Mouse (Mus musculus): ENCODE measurements at regions not wholly inside any gene's neighbourhood (a gene's known extent, or its start where the extent isn't known, plus 50 kb on each side); places are given as distances from the start of the nearest gene placed in this dataset.

DNA sequence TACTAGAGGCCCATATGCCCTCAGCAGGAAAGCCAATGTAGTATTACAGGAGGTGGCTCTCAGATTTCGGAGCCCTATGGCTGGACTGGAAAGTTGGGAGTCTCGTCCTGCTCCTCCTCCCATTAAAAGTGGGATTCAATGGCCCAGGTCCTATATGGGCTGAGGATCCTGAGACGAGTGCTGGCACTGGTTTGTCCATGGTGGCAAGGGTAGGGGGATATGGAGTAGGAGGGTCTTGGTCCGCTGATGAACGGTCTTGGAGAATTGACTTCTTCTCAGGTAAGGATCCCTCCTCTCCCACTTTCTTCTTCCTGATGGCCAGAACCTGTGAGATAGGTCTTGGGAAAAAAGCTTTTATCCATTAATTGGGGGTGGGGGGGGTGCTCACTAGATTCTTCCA, 522.2 kb upstream of the Slc5a7 start:
- DNase-seq (ENCODE audit: low read depth, low spot score), result no peak

- no peak for DNase-seq (ENCODE audit: low read depth, low spot score)
Measured at GRCm38 (mm10) chr17:54853631-54854030, 554.8 kb upstream of the Slc5a7 start.

DNA sequence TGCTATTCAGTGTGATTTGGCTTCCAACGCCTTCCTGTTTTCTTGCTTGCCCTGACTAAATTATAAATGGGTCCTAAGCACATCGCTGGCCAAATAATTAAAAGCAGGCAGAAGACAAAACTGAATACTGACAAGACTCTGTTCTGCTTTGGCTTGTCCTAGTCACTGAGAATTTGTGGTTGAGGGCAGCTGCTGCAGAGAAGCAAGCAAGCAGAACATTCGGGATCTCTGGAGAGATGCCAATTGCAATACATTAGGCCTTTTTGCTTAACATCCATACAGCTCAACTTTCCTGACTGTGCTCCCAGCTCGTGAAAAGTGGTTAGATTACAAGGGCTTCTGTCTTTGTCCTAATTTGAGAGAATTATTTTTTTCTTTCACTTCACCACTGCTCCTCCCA, 549.0 kb upstream of the St6gal2 start:
- DNase-seq (ENCODE audit: low read depth, low spot score), result no peak

GRCm38 (mm10) chr17:54929181-54929715, 515.9 kb upstream of the St6gal2 start:
- DNase-seq (ENCODE audit: low read depth, low spot score), result no peak

DNA sequence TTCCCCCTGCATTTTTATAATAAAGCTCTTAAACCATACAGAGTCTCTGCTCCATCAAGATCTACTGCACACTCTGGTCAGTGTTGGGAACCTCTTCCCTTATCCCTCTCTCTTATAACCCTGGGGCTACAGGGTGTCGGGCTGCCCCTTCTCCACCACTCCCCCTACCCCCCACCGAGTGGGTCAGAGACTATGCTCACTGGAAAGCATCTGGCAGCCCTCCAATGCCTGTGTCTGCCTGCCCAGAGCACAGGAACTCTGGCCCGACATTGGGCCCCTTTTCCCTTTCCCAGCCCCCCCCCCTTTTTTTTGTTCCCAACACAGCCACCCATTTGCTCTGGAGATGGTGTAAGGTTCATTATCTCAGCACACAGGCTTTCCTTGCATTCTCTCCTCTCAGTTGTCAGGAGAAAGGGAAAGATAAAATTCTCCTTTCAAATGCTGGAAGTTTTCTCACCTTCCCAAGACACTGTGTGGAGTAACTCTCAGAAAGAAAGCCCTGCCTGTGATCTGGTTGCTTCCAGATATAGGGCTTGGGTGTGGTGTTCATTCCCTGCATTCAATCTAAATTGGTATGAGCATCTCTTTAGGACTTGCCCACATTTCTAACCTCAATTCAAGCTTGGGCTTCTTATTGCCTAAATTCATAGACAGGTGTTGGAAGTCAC, 501.7 kb upstream of the St6gal2 start:
- peak; percentile 46 for DNase-seq (ENCODE audit: low read depth, low spot score)

DNA sequence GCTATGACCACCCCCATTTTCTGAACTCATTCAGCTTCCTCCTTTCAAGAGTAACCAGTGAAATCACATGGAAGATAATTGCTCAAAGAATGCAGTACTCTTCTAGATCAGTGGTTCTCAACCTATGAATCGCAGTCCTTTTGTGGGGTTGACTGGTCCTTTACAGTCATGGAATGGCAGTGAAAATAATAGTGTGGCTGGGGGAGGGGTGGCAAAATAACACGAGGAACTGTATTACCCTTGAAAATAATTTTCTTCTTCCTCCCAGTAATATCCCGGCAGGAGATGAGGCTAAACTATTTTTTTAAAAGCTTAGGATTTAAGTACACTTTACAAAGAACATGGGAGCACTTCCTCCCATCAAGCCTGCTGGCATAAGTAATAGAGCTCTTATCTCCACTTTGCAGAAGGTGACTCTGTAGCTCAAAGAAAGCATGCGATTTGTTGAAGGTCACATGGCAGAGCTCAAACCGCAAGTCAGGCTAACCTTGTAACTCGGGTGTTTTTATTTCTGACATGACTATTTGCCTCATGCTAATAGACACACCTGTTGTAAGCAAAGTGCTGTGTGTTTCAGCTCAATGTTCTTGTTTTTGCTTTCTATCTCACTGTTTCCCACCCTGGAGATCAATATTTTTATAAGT, 500.8 kb upstream of the St6gal2 start:
- no peak for DNase-seq (ENCODE audit: low read depth, low spot score)
